Mouse (Mus musculus) C2C12 (cell line): ENCODE data around the gene Ift46. TPM values are rescaled to one million over a fixed set of nuclear protein-coding genes. Genes with fewer than 3 reads are reported as not detected.

ENCODE experiments used
- H3K27me3 ChIP-seq: one replicate; pipeline ENCODE4 v1.6.1; 2011; ENCODE audit not compliant: control insufficient read depth, insufficient read depth, insufficient read length
- H3K36me3 ChIP-seq: one replicate; pipeline ENCODE4 v1.6.1; 2011; ENCODE audit not compliant: control insufficient read depth, insufficient read depth
- H3K4me3 ChIP-seq: one replicate; pipeline ENCODE4 v1.5.1; 2011; ENCODE audit warnings: mild to moderate bottlenecking, control low read depth; ENCODE audit not compliant: poor library complexity, insufficient read depth, severe bottlenecking
- H3K79me2 ChIP-seq: one replicate; pipeline ENCODE4 v1.6.1; 2011; ENCODE audit not compliant: control insufficient read depth, insufficient read depth
- H3K79me3 ChIP-seq: one replicate; pipeline ENCODE4 v1.6.1; 2011; ENCODE audit warnings: low read depth, control low read depth
- H3ac ChIP-seq: one replicate; pipeline ENCODE3; 2011; ENCODE audit warnings: low read depth; ENCODE audit not compliant: control insufficient read depth, insufficient read length
- CEBPB ChIP-seq: IDR thresholded peaks from one replicate; pipeline ENCODE4 v1.6.1; 2011; ENCODE audit warnings: low read depth, mild to moderate bottlenecking, control low read depth, moderate library complexity
- CTCF ChIP-seq: IDR thresholded peaks from one replicate; pipeline ENCODE4 v1.5.1; 2011; ENCODE audit not compliant: control insufficient read depth, insufficient read depth, insufficient read length
- FOSL1 ChIP-seq: IDR thresholded peaks from one replicate; pipeline ENCODE4 v1.8.0; 2011; ENCODE audit warnings: mild to moderate bottlenecking, low read length; ENCODE audit not compliant: poor library complexity, insufficient read depth, severe bottlenecking
- MAX ChIP-seq: IDR thresholded peaks from one replicate; pipeline ENCODE4 v1.6.1; 2011; ENCODE audit warnings: mild to moderate bottlenecking, control low read depth
- MYOD1 ChIP-seq: IDR thresholded peaks from one replicate; pipeline ENCODE4 v1.6.1; 2011; ENCODE audit warnings: low read depth; ENCODE audit not compliant: control insufficient read depth, insufficient read length
- MYOG ChIP-seq: IDR thresholded peaks from one replicate; pipeline ENCODE4 v1.6.1; 2011; ENCODE audit not compliant: control insufficient read depth, insufficient read length; ENCODE audit errors: extremely low read depth
- USF1 ChIP-seq: IDR thresholded peaks from one replicate; pipeline ENCODE4 v1.6.1; 2011; ENCODE audit warnings: low read depth, mild to moderate bottlenecking, control low read depth, moderate library complexity
- polyA plus RNA-seq: library from polyadenylated mRNA; unstranded; fragments of >200 nt; fragmentation: generic; extraction: Trizol; gene quantifications from one replicate; pipeline ENCODE4 v1.2.1, GENCODE M21; 2012; ENCODE audit warnings: missing spikeins

The Ift46 gene
- polyA plus RNA-seq, 1 experiment, result 76.1 TPM

GRCm38 (mm10) chr9:44721154-44721876, 46.4 kb upstream of the Ift46 start:
- peaks cover 16% of the 10 kb centered on the region for H3K79me3 ChIP-seq
- peak overlapping the region; percentile 92 for H3ac ChIP-seq
- H3K79me2 ChIP-seq, result peaks cover 39% of the 10 kb centered on the region
- no peak for TF ChIP-seq CTCF
- TF ChIP-seq MYOD1, result no peak
- TF ChIP-seq CEBPB, result no peak
- TF ChIP-seq MYOG, result no peak
- no peak for TF ChIP-seq MAX
- TF ChIP-seq FOSL1, result no peak
- no peak for TF ChIP-seq USF1
- peaks cover 30% of the 10 kb centered on the region for H3K36me3 ChIP-seq
- H3K27me3 ChIP-seq, result no peaks in the 10 kb centered on the region
- H3K4me3 ChIP-seq, result peak overlapping the region; percentile 43

- peaks cover 39% of the 10 kb centered on the region for H3K79me2 ChIP-seq
- H3K4me3 ChIP-seq, result no peak overlapping the region
- peaks cover 29% of the 10 kb centered on the region for H3K36me3 ChIP-seq
- no peak for TF ChIP-seq MYOG
- no peak for TF ChIP-seq MAX
- no peak for TF ChIP-seq CEBPB
- TF ChIP-seq MYOD1, result no peak
- TF ChIP-seq FOSL1, result no peak
- TF ChIP-seq USF1, result no peak
- no peak for TF ChIP-seq CTCF
- no peak overlapping the region for H3ac ChIP-seq
- peaks cover 16% of the 10 kb centered on the region for H3K79me3 ChIP-seq
- H3K27me3 ChIP-seq, result no peaks in the 10 kb centered on the region
Observed at GRCm38 (mm10) chr9:44721877-44722186, 45.9 kb upstream of the Ift46 start.

- H3K36me3 ChIP-seq, result peaks cover 30% of the 10 kb centered on the region
- peaks cover 39% of the 10 kb centered on the region for H3K79me2 ChIP-seq
- no peak overlapping the region for H3K4me3 ChIP-seq
- H3K79me3 ChIP-seq, result peaks cover 18% of the 10 kb centered on the region
- H3ac ChIP-seq, result no peak overlapping the region
- TF ChIP-seq FOSL1 (no peak), MYOD1 (no peak), CTCF (no peak), CEBPB (no peak), MAX (no peak), MYOG (no peak), USF1 (no peak)
- no peaks in the 10 kb centered on the region for H3K27me3 ChIP-seq
Observed at GRCm38 (mm10) chr9:44722575-44722974, 45.1 kb upstream of the Ift46 start.

GRCm38 (mm10) chr9:44723008-44723407, 44.7 kb upstream of the Ift46 start:
- TF ChIP-seq MYOD1, result no peak
- H3K36me3 ChIP-seq, result peaks cover 27% of the 10 kb centered on the region
- peaks cover 39% of the 10 kb centered on the region for H3K79me2 ChIP-seq
- H3ac ChIP-seq, result no peak overlapping the region
- no peaks in the 10 kb centered on the region for H3K27me3 ChIP-seq
- H3K4me3 ChIP-seq, result no peak overlapping the region
- peaks cover 18% of the 10 kb centered on the region for H3K79me3 ChIP-seq

GRCm38 (mm10) chr9:44723521-44724041, 44.1 kb upstream of the Ift46 start:
- Histone ChIP-seq H3K36me3 (peaks cover 24% of the 10 kb centered on the region), H3ac (peak overlapping the region; percentile 62), H3K79me2 (peaks cover 44% of the 10 kb centered on the region), H3K4me3 (no peak overlapping the region), H3K27me3 (no peaks in the 10 kb centered on the region), H3K79me3 (peaks cover 14% of the 10 kb centered on the region)
- TF ChIP-seq USF1 (no peak), FOSL1 (no peak)

- peaks cover 14% of the 10 kb centered on the region for H3K79me3 ChIP-seq
- TF ChIP-seq FOSL1 (no peak), USF1 (no peak), MYOG (no peak), CTCF (no peak), CEBPB (no peak), MAX (no peak), MYOD1 (no peak)
- no peaks in the 10 kb centered on the region for H3K27me3 ChIP-seq
- peaks cover 39% of the 10 kb centered on the region for H3K79me2 ChIP-seq
- peaks cover 24% of the 10 kb centered on the region for H3K36me3 ChIP-seq
- H3ac ChIP-seq, result no peak overlapping the region
- no peak overlapping the region for H3K4me3 ChIP-seq
Observed at GRCm38 (mm10) chr9:44724223-44724622, 43.5 kb upstream of the Ift46 start.
